9 mouse cellular contexts compared by ENCODE assay signal in genomic region chr7:105728701-105729428, GRCm38 (mm10). TPM values are rescaled to one million over a fixed set of nuclear protein-coding genes. Genes with fewer than 3 reads are reported as not detected.
DNase-seq lines count a peak whose midpoint lies in the region; ATAC-seq and TF ChIP-seq lines count a peak whose summit lies in the region.
"Had no signal": no experiment of that assay in that cellular context is flagged by ENCODE, and none has a peak within 500 bp of the region (broad histone marks: within the 10 kb centered on the region; RNA-seq: fewer than 3 reads in every experiment).

No protein-coding gene starts in this region.

- H3K4me2 ChIP-seq in forebrain, embryonic 11.5 days (ENCODE audit: low read depth, low read length, severe bottlenecking), result no peak overlapping the region
- no peak overlapping the region for H3K4me2 ChIP-seq in limb, embryonic 15.5 days

- ATAC-seq in forebrain, embryonic 11.5 days (replicated peaks; ENCODE audit: low FRiP score), result peak; percentile 49
- ATAC-seq in limb, embryonic 15.5 days (ENCODE audit: insufficient number of reproducible peaks, low FRiP score, low TSS enrichment, low read depth), result no peak

- H3K4me1 ChIP-seq in forebrain, embryonic 11.5 days (replicated peaks; ENCODE audit: control insufficient read depth, insufficient read depth, low read length), result no peaks in the 10 kb centered on the region; the same call in 1 of the 2 replicates
- peaks cover 7% of the 10 kb centered on the region; the same call in 1 of the 2 replicates for H3K4me1 ChIP-seq in forebrain, embryonic 10.5 days
- peaks cover 3% of the 10 kb centered on the region; the same call in 1 of the 2 replicates for H3K4me1 ChIP-seq in cortical plate, adult 2 months (ENCODE audit: control insufficient read depth, insufficient read depth, low read length)
- H3K4me1 ChIP-seq in limb, embryonic 15.5 days, result peaks cover 3% of the 10 kb centered on the region; the same call in 1 of the 2 replicates

- 0 out of 2 replicates have a peak overlapping the region, but pooled peaks have one; percentile 7 for H3K9ac ChIP-seq in forebrain, embryonic 11.5 days (ENCODE audit: low read length)
- no peak overlapping the region for H3K9ac ChIP-seq in limb, embryonic 15.5 days

- no peak overlapping the region for H3K4me3 ChIP-seq in forebrain, embryonic 11.5 days (ENCODE audit: low read depth, low read length)
- H3K4me3 ChIP-seq in forebrain, embryonic 10.5 days, result no peak overlapping the region
- H3K4me3 ChIP-seq in cortical plate, adult 2 months (ENCODE audit: insufficient read depth, low read length), result no peak overlapping the region
- no peak overlapping the region for H3K4me3 ChIP-seq in limb, embryonic 15.5 days

- no peak for TF ChIP-seq CTCF in cortical plate, adult 2 months (IDR thresholded peaks at IDR 0.05; ENCODE audit: extremely low read depth, insufficient read depth, low read length)

- no peaks in the 10 kb centered on the region for H3K27me3 ChIP-seq in forebrain, embryonic 11.5 days (ENCODE audit: control insufficient read depth, insufficient read depth, low read length)
- H3K27me3 ChIP-seq in forebrain, embryonic 10.5 days (ENCODE audit: poor library complexity, severe bottlenecking), result no peaks in the 10 kb centered on the region
- no peaks in the 10 kb centered on the region for H3K27me3 ChIP-seq in limb, embryonic 15.5 days

- no peak for DNase-seq in forebrain, embryonic 11.5 days (ENCODE audit: low spot score)
- no peak for DNase-seq in forebrain, embryonic 10.5 days (ENCODE audit: extremely low spot score, low spot score)
- DNase-seq in left cerebral cortex, postnatal 25 days (ENCODE audit: low spot score in 2 of 2), result peak; percentile 49 to 64
- DNase-seq in left cerebral cortex, postnatal 10 days (ENCODE audit: extremely low spot score in 1 of 2, low spot score in 2 of 2), result no peak
- no peak for DNase-seq in adrenal gland, postnatal 14 days
- no peak for DNase-seq in thymus, postnatal 10 days (ENCODE audit: low spot score in 2 of 2)
- DNase-seq: gastrocnemius, postnatal 36 days had no signal

- intact Hi-C loops in left cerebral cortex, postnatal 25 days (cut with DNase I), result no loop called here
- intact Hi-C loops in left cerebral cortex, postnatal 10 days (cut with DNase I), result loop anchor here (5.0 kb wide), 1 partner anchor 77 kb away; the partner anchor contains the start of gene Dnhd1

- no peaks in the 10 kb centered on the region for H3K9me3 ChIP-seq in forebrain, embryonic 11.5 days (ENCODE audit: control insufficient read depth, low read length)
- H3K9me3 ChIP-seq in forebrain, embryonic 10.5 days, result no peaks in the 10 kb centered on the region
- no peaks in the 10 kb centered on the region for H3K9me3 ChIP-seq in limb, embryonic 15.5 days

- TF ChIP-seq POLR2A in cortical plate, adult 2 months (IDR thresholded peaks at IDR 0.05; ENCODE audit: extremely low read depth, insufficient read depth, low read length), result no peak

- peak overlapping the region; percentile 46 for H3K27ac ChIP-seq in forebrain, embryonic 11.5 days (ENCODE audit: low read depth, low read length)
- H3K27ac ChIP-seq in forebrain, embryonic 10.5 days, result no peak overlapping the region
- H3K27ac ChIP-seq in cortical plate, adult 2 months (ENCODE audit: insufficient read depth, low read length), result peak overlapping the region; percentile 94
- H3K27ac ChIP-seq in limb, embryonic 15.5 days, result 0 out of 2 replicates have a peak overlapping the region, but pooled peaks have one; percentile 0

- peaks cover 9% of the 10 kb centered on the region; the same call in 1 of the 2 replicates for H3K36me3 ChIP-seq in forebrain, embryonic 11.5 days (ENCODE audit: control insufficient read depth, insufficient read depth, low read length)
- H3K36me3 ChIP-seq in forebrain, embryonic 10.5 days (replicated peaks), result peaks cover 55% of the 10 kb centered on the region
- H3K36me3 ChIP-seq in limb, embryonic 15.5 days, result peaks cover 40% of the 10 kb centered on the region

- WGBS in forebrain, embryonic 11.5 days, result 49% methylated on average over 6 of the region's 6 CpGs
- WGBS in forebrain, embryonic 10.5 days, result 81% methylated on average over 6 of the region's 6 CpGs
- 74% methylated on average over 6 of the region's 6 CpGs for WGBS in limb, embryonic 15.5 days

RNA-seq across cellular contexts. Expression of gene Ilk, which starts 7.5 kb away (rescaled TPM):
- 221 and 242 TPM in 2 replicates for polyA plus RNA-seq in forebrain, embryonic 11.5 days (2014; fragmentation: Nextera tagmentation; extraction: Ambion mirVana)
- polyA plus RNA-seq in forebrain, embryonic 10.5 days (2016; fragmentation: Nextera tagmentation; extraction: Ambion mirVana), result 208 and 211 TPM in 2 replicates
- 10 to 100 TPM; 75.7 to 77.6 TPM for total RNA-seq in left cerebral cortex, postnatal 25 days (2021)
- total RNA-seq in left cerebral cortex, postnatal 10 days (2021), result 100 to 1,000 TPM in 1 of 2 experiments, 10 to 100 TPM in 1; 97.7 to 117 TPM
- polyA plus RNA-seq in cortical plate, adult 2 months (2012; rRNA removed), result 153 TPM in 2 replicates
- 327 and 418 TPM in 2 replicates for polyA plus RNA-seq in limb, embryonic 15.5 days (2015; fragmentation: Nextera tagmentation; extraction: Ambion mirVana)
- total RNA-seq in adrenal gland, postnatal 14 days (2021), result 133 and 145 TPM in 2 replicates

RNA-seq across cellular contexts. Expression of gene Rrp8, which starts 8.3 kb away (rescaled TPM):
- 40.6 and 41.4 TPM in 2 replicates for polyA plus RNA-seq in forebrain, embryonic 11.5 days (2014; fragmentation: Nextera tagmentation; extraction: Ambion mirVana)
- 43.5 and 46.5 TPM in 2 replicates for polyA plus RNA-seq in forebrain, embryonic 10.5 days (2016; fragmentation: Nextera tagmentation; extraction: Ambion mirVana)
- 10 to 100 TPM; 11.0 to 12.6 TPM for total RNA-seq in left cerebral cortex, postnatal 25 days (2021)
- total RNA-seq in left cerebral cortex, postnatal 10 days (2021), result 10 to 100 TPM in 1 of 2 experiments, 1 to 10 TPM in 1; 9.9 to 16.0 TPM
- 8.4 and 10.0 TPM in 2 replicates for polyA plus RNA-seq in cortical plate, adult 2 months (2012; rRNA removed)
- 36.4 and 41.8 TPM in 2 replicates for polyA plus RNA-seq in limb, embryonic 15.5 days (2015; fragmentation: Nextera tagmentation; extraction: Ambion mirVana)
- total RNA-seq in adrenal gland, postnatal 14 days (2021), result 16.2 and 19.3 TPM in 2 replicates

RNA-seq across cellular contexts. Expression of gene Taf10, which starts 15.3 kb away (rescaled TPM):
- polyA plus RNA-seq in forebrain, embryonic 11.5 days (2014; fragmentation: Nextera tagmentation; extraction: Ambion mirVana), result 196 and 204 TPM in 2 replicates
- polyA plus RNA-seq in forebrain, embryonic 10.5 days (2016; fragmentation: Nextera tagmentation; extraction: Ambion mirVana), result 178 and 183 TPM in 2 replicates
- 100 to 1,000 TPM; 116 to 119 TPM for total RNA-seq in left cerebral cortex, postnatal 25 days (2021)
- total RNA-seq in left cerebral cortex, postnatal 10 days (2021), result 100 to 1,000 TPM; 144 to 152 TPM
- polyA plus RNA-seq in cortical plate, adult 2 months (2012; rRNA removed), result 174 and 179 TPM in 2 replicates
- 80.1 and 104 TPM in 2 replicates for polyA plus RNA-seq in limb, embryonic 15.5 days (2015; fragmentation: Nextera tagmentation; extraction: Ambion mirVana)
- 161 and 179 TPM in 2 replicates for total RNA-seq in adrenal gland, postnatal 14 days (2021)

RNA-seq across cellular contexts. Expression of gene Tpp1, which starts 23.2 kb away (rescaled TPM):
- 53.9 and 62.7 TPM in 2 replicates for polyA plus RNA-seq in forebrain, embryonic 11.5 days (2014; fragmentation: Nextera tagmentation; extraction: Ambion mirVana)
- 60.2 and 62.6 TPM in 2 replicates for polyA plus RNA-seq in forebrain, embryonic 10.5 days (2016; fragmentation: Nextera tagmentation; extraction: Ambion mirVana)
- total RNA-seq in left cerebral cortex, postnatal 25 days (2021), result 10 to 100 TPM; 54.2 to 60.3 TPM
- total RNA-seq in left cerebral cortex, postnatal 10 days (2021), result 10 to 100 TPM; 32.6 to 40.0 TPM
- 92.3 and 93.2 TPM in 2 replicates for polyA plus RNA-seq in cortical plate, adult 2 months (2012; rRNA removed)
- 74.3 and 75.9 TPM in 2 replicates for polyA plus RNA-seq in limb, embryonic 15.5 days (2015; fragmentation: Nextera tagmentation; extraction: Ambion mirVana)
- total RNA-seq in adrenal gland, postnatal 14 days (2021), result 74.8 and 75.4 TPM in 2 replicates

RNA-seq across cellular contexts. Expression of gene Dchs1, which starts 58.6 kb away (rescaled TPM):
- polyA plus RNA-seq in forebrain, embryonic 11.5 days (2014; fragmentation: Nextera tagmentation; extraction: Ambion mirVana), result 21.3 and 21.4 TPM in 2 replicates
- 8.8 and 9.9 TPM in 2 replicates for polyA plus RNA-seq in forebrain, embryonic 10.5 days (2016; fragmentation: Nextera tagmentation; extraction: Ambion mirVana)
- total RNA-seq in left cerebral cortex, postnatal 25 days (2021), result 10 to 100 TPM; 10.9 to 11.3 TPM
- total RNA-seq in left cerebral cortex, postnatal 10 days (2021), result 10 to 100 TPM; 31.1 to 34.7 TPM
- polyA plus RNA-seq in cortical plate, adult 2 months (2012; rRNA removed), result 4.2 and 5.2 TPM in 2 replicates
- polyA plus RNA-seq in limb, embryonic 15.5 days (2015; fragmentation: Nextera tagmentation; extraction: Ambion mirVana), result 13.3 and 16.2 TPM in 2 replicates
- total RNA-seq in adrenal gland, postnatal 14 days (2021), result 11.7 and 14.6 TPM in 2 replicates

Comparison
In these comparisons a context has a peak if more than half of its experiments do, and no peak if none do; other contexts are left out.
1. DNase-seq: peak in left cerebral cortex, postnatal 25 days (2 of 2); none in forebrain, embryonic 11.5 days (single experiment), forebrain, embryonic 10.5 days (single experiment), left cerebral cortex, postnatal 10 days (0 of 2), adrenal gland, postnatal 14 days (single experiment) and thymus, postnatal 10 days (0 of 2).